Mouse (Mus musculus) heart, postnatal 0 days (tissue): ENCODE results near the gene Filip1. TPM values are rescaled to one million over a fixed set of nuclear protein-coding genes. Genes with fewer than 3 reads are reported as not detected.
A peak's percentile ranks its signal among the peaks of the same experiment; 100 is the strongest.

ENCODE experiments used
- ATAC-seq: fragments of 200-750 bp; cut with Nextera tagmentation; 2 replicates; pipeline ENCODE4 v1.8.0; 2017; ENCODE audit warnings: low read depth, moderate number of reproducible peaks, moderate library complexity; ENCODE audit not compliant: insufficient read depth
- DNase-seq: peaks from one replicate; pipeline ENCODE4 v3.0.0-alpha.2; 2016; ENCODE audit warnings: low spot score
- H3K27ac ChIP-seq: fragments of 300-500 bp; sonication (generic); 2 replicates; pipeline ENCODE4 v1.5.1; 2014; ENCODE audit warnings: low read depth, mild to moderate bottlenecking
- H3K27me3 ChIP-seq: fragments of 300-500 bp; sonication (generic); 2 replicates; pipeline ENCODE4 v1.6.1; 2014; ENCODE audit warnings: low read length, mixed read lengths; ENCODE audit not compliant: control insufficient read depth, insufficient read depth
- H3K36me3 ChIP-seq: fragments of 300-500 bp; sonication (generic); replicated peaks from 2 replicates; pipeline ENCODE4 v1.6.1; 2014; ENCODE audit warnings: low read length, mixed read lengths; ENCODE audit not compliant: control insufficient read depth, insufficient read depth
- H3K4me1 ChIP-seq: fragments of 300-500 bp; sonication (generic); 2 replicates; pipeline ENCODE4 v1.6.1; 2014; ENCODE audit warnings: antibody characterized with exemption; ENCODE audit not compliant: control insufficient read depth, insufficient read depth
- H3K4me2 ChIP-seq: fragments of 300-500 bp; sonication (generic); 2 replicates; pipeline ENCODE4 v1.6.1; 2014; ENCODE audit warnings: low read depth, mild to moderate bottlenecking, low read length, moderate library complexity
- H3K4me3 ChIP-seq: fragments of 300-500 bp; sonication (generic); 2 replicates; pipeline ENCODE4 v1.5.1; 2014; ENCODE audit warnings: low read depth, low read length
- H3K9ac ChIP-seq: fragments of 300-500 bp; sonication (generic); replicated peaks from 2 replicates; pipeline ENCODE4 v1.6.1; 2014; ENCODE audit warnings: low read depth, low read length, mixed read lengths
- H3K9me3 ChIP-seq: fragments of 300-500 bp; sonication (generic); replicated peaks from 2 replicates; pipeline ENCODE4 v1.6.1; 2016; ENCODE audit warnings: low read length; ENCODE audit not compliant: control insufficient read depth
- CTCF ChIP-seq: IDR thresholded peaks from 2 replicates; pipeline ENCODE4 v1.5.1; 2016; ENCODE audit warnings: antibody characterized with exemption, control low read depth, low read depth
- EP300 ChIP-seq: IDR thresholded peaks from 2 replicates; pipeline ENCODE4 v1.6.1; 2016; ENCODE audit warnings: antibody characterized with exemption, low read depth
- WGBS: fragments of 180-500 bp; shearing (Covaris S2); extraction: QIAGEN DNeasy Blood & Tissue Kit; methylation state at CpG from one replicate; pipeline ENCODE4 v1.1.7; 2014; 5-methylcytosine and 5-hydroxymethylcytosine counted together
- polyA plus RNA-seq: library from polyadenylated mRNA; unstranded; fragments of >200 nt; fragmentation: Nextera tagmentation; extraction: Ambion mirVana; gene quantifications from 2 replicates; pipeline ENCODE4 v1.2.1, GENCODE M21; 2015
- total RNA-seq: library from RNA; depleted of rRNA; stranded (reverse); fragments of >200 nt; gene quantifications from 2 replicates; pipeline ENCODE4 v1.2.3, GENCODE M21; 2014; ENCODE audit warnings: low replicate concordance

Gene Filip1
- total and polyA plus RNA-seq, 2 experiments from 2014 or later, result 27.4 to 39.0 TPM

GRCm38 (mm10) chr9:79947973-79948372, 64.7 kb downstream of the Filip1 start:
- 13% methylated on average over 2 of the region's 2 CpGs for WGBS
- H3K4me1 ChIP-seq, result peaks cover 37% of the 10 kb centered on the region
- H3K9ac ChIP-seq, result no peak overlapping the region
- peak overlapping the region; percentile 39; the same call in 1 of the 2 replicates for H3K27ac ChIP-seq
- 0 out of 2 replicates have a peak overlapping the region, but pooled peaks have one; percentile 0 for H3K4me2 ChIP-seq
- TF ChIP-seq CTCF, result no peak
- no peak for TF ChIP-seq EP300
- H3K4me3 ChIP-seq, result no peak overlapping the region
- H3K36me3 ChIP-seq, result peaks cover 12% of the 10 kb centered on the region
- DNase-seq (no peak), ATAC-seq (no peak)
- no peaks in the 10 kb centered on the region for H3K9me3 ChIP-seq
- H3K27me3 ChIP-seq, result no peaks in the 10 kb centered on the region

GRCm38 (mm10) chr9:79947414-79947813, 65.2 kb downstream of the Filip1 start:
- Histone ChIP-seq H3K27me3 (no peaks in the 10 kb centered on the region), H3K27ac (0 out of 2 replicates have a peak overlapping the region, but pooled peaks have one; percentile 16), H3K4me2 (no peak overlapping the region), H3K9ac (no peak overlapping the region), H3K4me3 (no peak overlapping the region), H3K9me3 (no peaks in the 10 kb centered on the region), H3K36me3 (peaks cover 12% of the 10 kb centered on the region), H3K4me1 (peaks cover 33% of the 10 kb centered on the region)
- no peak for DNase-seq
- 49% methylated on average over 3 of the region's 3 CpGs for WGBS
- no peak for ATAC-seq
- TF ChIP-seq EP300 (no peak), CTCF (no peak)

DNA sequence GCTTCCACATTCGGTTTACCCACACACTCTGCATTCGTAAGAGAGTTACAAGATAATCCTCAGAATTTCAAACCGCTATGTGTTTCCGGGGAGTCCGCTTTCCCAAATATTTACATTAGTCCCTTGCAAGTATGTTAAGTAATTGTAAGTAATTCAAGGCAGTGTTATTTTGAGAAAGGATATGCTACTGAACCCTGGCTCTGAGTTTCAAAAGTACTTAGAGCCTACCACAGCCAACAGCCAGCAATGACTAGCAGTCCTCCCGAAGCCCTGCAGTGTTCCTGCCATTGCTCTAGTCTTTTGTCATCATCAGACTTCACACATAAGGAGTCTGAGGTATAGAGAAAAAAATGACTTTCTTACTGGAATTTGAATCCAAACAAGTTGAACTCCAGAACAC, 67.8 kb downstream of the Filip1 start:
- H3K4me3 ChIP-seq, result no peak overlapping the region
- no peaks in the 10 kb centered on the region for H3K27me3 ChIP-seq
- H3K36me3 ChIP-seq, result 0 out of 2 replicates have a peak, but pooled peaks cover 5% of the 10 kb centered on the region
- WGBS, result 64% methylated on average over 6 of the region's 6 CpGs
- no peak for TF ChIP-seq EP300
- no peak for TF ChIP-seq CTCF
- H3K27ac ChIP-seq, result peak overlapping the region; percentile 34; the same call in 1 of the 2 replicates
- DNase-seq (no peak), ATAC-seq (no peak)
- peaks cover 26% of the 10 kb centered on the region; the same call in 1 of the 2 replicates for H3K4me1 ChIP-seq
- no peak overlapping the region for H3K9ac ChIP-seq
- no peak overlapping the region for H3K4me2 ChIP-seq
- H3K9me3 ChIP-seq, result no peaks in the 10 kb centered on the region

GRCm38 (mm10) chr9:79943986-79944385, 68.7 kb downstream of the Filip1 start:
- ATAC-seq, result peak; percentile 24; the same call in 1 of the 2 replicates
- Histone ChIP-seq H3K4me1 (peaks cover 26% of the 10 kb centered on the region), H3K4me3 (no peak overlapping the region), H3K27ac (peak overlapping the region; percentile 40), H3K27me3 (no peaks in the 10 kb centered on the region), H3K4me2 (no peak overlapping the region), H3K36me3 (0 out of 2 replicates have a peak, but pooled peaks cover 5% of the 10 kb centered on the region), H3K9ac (no peak overlapping the region), H3K9me3 (no peaks in the 10 kb centered on the region)
- TF ChIP-seq EP300, result no peak
- TF ChIP-seq CTCF, result no peak
- no peak for DNase-seq
- WGBS, result 53% methylated on average over 10 of the region's 10 CpGs

DNA sequence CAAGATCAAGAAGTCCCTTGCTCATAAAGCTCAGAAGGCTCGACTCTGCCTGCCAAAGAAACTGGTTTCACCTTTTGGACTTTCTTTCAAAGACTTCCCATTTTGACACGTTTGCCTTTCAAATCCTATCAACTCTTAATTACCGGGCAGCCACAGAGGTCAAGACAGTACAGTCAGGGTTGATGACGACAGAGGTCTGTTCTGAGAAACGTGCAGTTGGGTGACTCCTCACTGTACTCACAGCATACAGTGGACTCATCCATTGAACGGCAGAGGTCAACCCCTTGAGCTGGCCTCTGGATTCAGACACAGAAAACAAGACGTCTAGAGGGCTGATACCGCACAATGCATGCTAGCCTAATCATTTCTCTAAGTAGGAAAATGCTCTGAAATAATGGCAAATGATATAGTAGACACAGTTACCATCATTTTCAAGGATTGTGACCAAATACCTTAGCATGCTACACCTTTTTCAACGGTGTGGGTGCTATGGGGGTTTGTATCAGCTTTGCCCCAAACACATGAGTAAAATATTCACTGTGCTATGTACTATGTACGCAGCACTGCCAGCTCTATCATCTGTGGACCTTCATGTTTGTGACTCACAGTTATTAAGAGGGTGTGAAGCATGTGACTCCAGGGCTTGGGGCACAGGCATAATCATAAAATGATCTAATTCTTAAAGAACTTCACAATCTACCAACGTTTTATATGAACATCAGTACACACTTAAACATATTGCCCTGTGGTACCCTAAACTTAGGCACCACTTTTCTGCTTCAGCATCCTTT, 74.0 kb downstream of the Filip1 start:
- H3K27me3 ChIP-seq, result no peaks in the 10 kb centered on the region
- peak; percentile 33; the same call in 1 of the 2 replicates for ATAC-seq
- 42% methylated on average over 11 of the region's 11 CpGs for WGBS
- H3K9me3 ChIP-seq, result no peaks in the 10 kb centered on the region
- 0 out of 2 replicates have a peak, but pooled peaks cover 6% of the 10 kb centered on the region for H3K36me3 ChIP-seq
- H3K4me1 ChIP-seq, result peaks cover 17% of the 10 kb centered on the region
- H3K27ac ChIP-seq, result peak overlapping the region; percentile 15; the same call in 1 of the 2 replicates
- H3K4me2 ChIP-seq, result no peak overlapping the region
- no peak overlapping the region for H3K4me3 ChIP-seq
- H3K9ac ChIP-seq, result no peak overlapping the region
- TF ChIP-seq EP300, result no peak
- no peak for TF ChIP-seq CTCF
- DNase-seq, result no peak
